Mouse (Mus musculus) intestine, postnatal 0 days (tissue): ENCODE measurements around the gene Lrg1. TPM values are rescaled to one million over a fixed set of nuclear protein-coding genes. Genes with fewer than 3 reads are reported as not detected.
A peak's percentile ranks its signal among the peaks of the same experiment; 100 is the strongest.

ENCODE experiments used
- ATAC-seq: fragments of 200-750 bp; cut with Nextera tagmentation; 2 replicates; pipeline ENCODE4 v1.8.0; 2017; ENCODE audit warnings: mild to moderate bottlenecking, moderate TSS enrichment, moderate library complexity
- H3K27ac ChIP-seq: fragments of 300-500 bp; sonication (generic); 2 replicates; pipeline ENCODE4 v1.5.1; 2014; ENCODE audit warnings: mild to moderate bottlenecking, low read depth, low read length, moderate library complexity
- H3K27me3 ChIP-seq: fragments of 300-500 bp; sonication (generic); replicated peaks from 2 replicates; pipeline ENCODE4 v1.6.1; 2014; ENCODE audit warnings: low read length, mixed read lengths; ENCODE audit not compliant: control insufficient read depth, insufficient read depth
- H3K36me3 ChIP-seq: fragments of 300-500 bp; sonication (generic); 2 replicates; pipeline ENCODE4 v1.6.1; 2014; ENCODE audit warnings: mild to moderate bottlenecking, moderate library complexity; ENCODE audit not compliant: control insufficient read depth, insufficient read depth
- H3K4me1 ChIP-seq: fragments of 300-500 bp; sonication (generic); replicated peaks from 2 replicates; pipeline ENCODE4 v1.6.1; 2014; ENCODE audit warnings: antibody characterized with exemption, low read length, mixed read lengths; ENCODE audit not compliant: control insufficient read depth, insufficient read depth
- H3K4me2 ChIP-seq: fragments of 300-500 bp; sonication (generic); replicated peaks from 2 replicates; pipeline ENCODE4 v1.6.1; 2014; ENCODE audit warnings: low read depth, mild to moderate bottlenecking, moderate library complexity
- H3K4me3 ChIP-seq: fragments of 300-500 bp; sonication (generic); 2 replicates; pipeline ENCODE4 v1.5.1; 2014; ENCODE audit warnings: low read depth, low read length
- H3K9ac ChIP-seq: fragments of 300-500 bp; sonication (generic); 2 replicates; pipeline ENCODE4 v1.6.1; 2014; ENCODE audit warnings: mild to moderate bottlenecking, low read depth, low read length
- H3K9me3 ChIP-seq: fragments of 300-500 bp; sonication (generic); 2 replicates; pipeline ENCODE4 v1.6.1; 2016; ENCODE audit warnings: mixed run types; ENCODE audit not compliant: control insufficient read depth
- CTCF ChIP-seq: sonication (generic); IDR thresholded peaks from 2 replicates; pipeline ENCODE4 v1.5.1; 2016; ENCODE audit warnings: low read depth, mild to moderate bottlenecking, control low read depth, antibody characterized with exemption, moderate library complexity
- WGBS: fragments of 180-500 bp; shearing (Covaris S2); extraction: QIAGEN DNeasy Blood & Tissue Kit; methylation state at CpG from one replicate; pipeline ENCODE4 v1.1.7; 2014; 5-methylcytosine and 5-hydroxymethylcytosine counted together
- polyA plus RNA-seq: library from polyadenylated mRNA; unstranded; fragments of >200 nt; fragmentation: Nextera tagmentation; extraction: Ambion mirVana; gene quantifications from 2 replicates; pipeline ENCODE4 v1.2.1, GENCODE M21; 2015

The Lrg1 gene
- 3.6 and 3.9 TPM in 2 replicates for polyA plus RNA-seq

- H3K4me2 ChIP-seq = no peak within 1 kb of the TSS
- H3K4me1 ChIP-seq = peaks cover 4% of the 10 kb centered on the region; the same call in 1 of the 2 replicates
- no peak within 1 kb of the TSS for H3K4me3 ChIP-seq
- H3K27ac ChIP-seq = no peak within 1 kb of the TSS
- H3K9ac ChIP-seq = no peak within 1 kb of the TSS
- H3K27me3 ChIP-seq = peaks cover 61% of the 10 kb centered on the region
- peaks cover 9% of the 10 kb centered on the region for H3K9me3 ChIP-seq
- peaks cover 5% of the 10 kb centered on the region; the same call in 1 of the 2 replicates for H3K36me3 ChIP-seq
- no peak for TF ChIP-seq CTCF
- 53% methylated on average over 2 of the region's 2 CpGs for WGBS
- no peak for ATAC-seq
Observed at GRCm38 (mm10) chr17:56121826-56122225, at the start of gene Lrg1. Gene Lrg1, minus strand, starts transcription at chr17:56122001.

GRCm38 (mm10) chr17:56171456-56171855, 49.7 kb upstream of the Lrg1 start:
- Histone ChIP-seq H3K36me3 (peaks cover 12% of the 10 kb centered on the region), H3K27me3 (no peaks in the 10 kb centered on the region), H3K4me2 (no peak overlapping the region), H3K4me1 (no peaks in the 10 kb centered on the region), H3K4me3 (no peak overlapping the region), H3K27ac (no peak overlapping the region), H3K9ac (no peak overlapping the region), H3K9me3 (no peaks in the 10 kb centered on the region)
- no peak for ATAC-seq
- WGBS = 76% methylated on average over 9 of the region's 9 CpGs
- no peak for TF ChIP-seq CTCF

- 65% methylated on average over 10 of the region's 10 CpGs for WGBS
- H3K27ac ChIP-seq = peak overlapping the region; percentile 35; the same call in 1 of the 2 replicates
Observed at GRCm38 (mm10) chr17:56170636-56171035, 48.8 kb upstream of the Lrg1 start.

GRCm38 (mm10) chr17:56169830-56170229, 48.0 kb upstream of the Lrg1 start:
- Histone ChIP-seq H3K9ac (no peak overlapping the region), H3K36me3 (peaks cover 6% of the 10 kb centered on the region; the same call in 1 of the 2 replicates), H3K9me3 (no peaks in the 10 kb centered on the region), H3K27ac (peak overlapping the region; percentile 35; the same call in 1 of the 2 replicates), H3K27me3 (no peaks in the 10 kb centered on the region), H3K4me2 (no peak overlapping the region), H3K4me1 (no peaks in the 10 kb centered on the region), H3K4me3 (no peak overlapping the region)
- WGBS = 60% methylated on average over 6 of the region's 6 CpGs
- ATAC-seq = 0 out of 2 replicates have a peak, but pooled peaks have one; percentile 22
- no peak for TF ChIP-seq CTCF

More at GRCm38 (mm10) chr17:56170636-56171035, 48.8 kb upstream of the Lrg1 start:
- no peak for ATAC-seq
- no peak overlapping the region for H3K4me3 ChIP-seq
- H3K36me3 ChIP-seq = peaks cover 6% of the 10 kb centered on the region; the same call in 1 of the 2 replicates
- no peaks in the 10 kb centered on the region for H3K4me1 ChIP-seq
- no peaks in the 10 kb centered on the region for H3K27me3 ChIP-seq
- no peaks in the 10 kb centered on the region for H3K9me3 ChIP-seq
- no peak overlapping the region for H3K9ac ChIP-seq
- no peak overlapping the region for H3K4me2 ChIP-seq
- TF ChIP-seq CTCF = no peak

GRCm38 (mm10) chr17:56165671-56166070, 43.9 kb upstream of the Lrg1 start:
- Histone ChIP-seq H3K4me1 (peaks cover 3% of the 10 kb centered on the region; the same call in 1 of the 2 replicates), H3K9ac (no peak overlapping the region), H3K36me3 (no peaks in the 10 kb centered on the region), H3K9me3 (no peaks in the 10 kb centered on the region), H3K27me3 (no peaks in the 10 kb centered on the region), H3K4me3 (no peak overlapping the region), H3K4me2 (no peak overlapping the region), H3K27ac (no peak overlapping the region)
- no peak for TF ChIP-seq CTCF
- WGBS = 57% methylated on average over 11 of the region's 11 CpGs
- ATAC-seq = no peak

- H3K4me2 ChIP-seq = no peak overlapping the region
- H3K4me3 ChIP-seq = no peak overlapping the region
- no peaks in the 10 kb centered on the region for H3K36me3 ChIP-seq
- H3K9me3 ChIP-seq = no peaks in the 10 kb centered on the region
- no peak overlapping the region for H3K27ac ChIP-seq
- WGBS = 64% methylated on average over 3 of the region's 3 CpGs
- H3K9ac ChIP-seq = no peak overlapping the region
- no peaks in the 10 kb centered on the region for H3K27me3 ChIP-seq
- no peak for ATAC-seq
- no peak for TF ChIP-seq CTCF
- H3K4me1 ChIP-seq = peaks cover 3% of the 10 kb centered on the region; the same call in 1 of the 2 replicates
Observed at GRCm38 (mm10) chr17:56164510-56164909, 42.7 kb upstream of the Lrg1 start.
